Mouse (Mus musculus): Measurements from ENCODE around the gene Bnip3. TPM values are rescaled to one million over a fixed set of nuclear protein-coding genes. Genes with fewer than 3 reads are reported as not detected.

Gene Bnip3
- polyA plus RNA-seq, 1 experiment from 2014 or later, result 133 TPM

DNA sequence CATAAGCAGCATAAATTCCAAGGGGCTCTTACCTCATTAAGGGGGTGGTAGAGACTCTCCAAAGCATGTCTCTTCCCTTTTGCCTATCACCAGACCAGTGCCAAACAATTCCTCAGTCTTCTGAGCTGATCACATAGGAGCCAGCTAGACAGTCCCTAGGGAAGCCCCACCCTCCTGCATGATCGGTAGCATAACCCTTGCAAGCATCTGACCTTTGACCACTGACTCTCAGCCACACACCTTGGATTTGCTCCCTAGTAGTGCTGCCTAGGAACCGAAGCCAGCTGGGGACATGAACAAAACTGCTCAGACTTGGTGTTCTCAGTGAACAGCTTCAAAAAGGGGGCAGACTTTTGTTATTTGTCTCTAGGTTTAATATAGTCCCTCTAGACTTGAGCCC is 11.2 kb downstream of the Bnip3 start:
- peaks cover 75% of the 10 kb centered on the region for H3K36me3 ChIP-seq
- no peaks in the 10 kb centered on the region for H3K9me3 ChIP-seq (replicated peaks)
- H3K4me1 ChIP-seq, result no peaks in the 10 kb centered on the region
- no peaks in the 10 kb centered on the region for H3K27me3 ChIP-seq (ENCODE audit: low read depth, poor library complexity, severe bottlenecking)
- DNase-seq (ENCODE audit: low spot score), result no peak
- no peak overlapping the region for H3K4me3 ChIP-seq
- 80% methylated on average over 2 of the region's 2 CpGs for WGBS
- no peak overlapping the region for H3K27ac ChIP-seq (replicated peaks)

DNA sequence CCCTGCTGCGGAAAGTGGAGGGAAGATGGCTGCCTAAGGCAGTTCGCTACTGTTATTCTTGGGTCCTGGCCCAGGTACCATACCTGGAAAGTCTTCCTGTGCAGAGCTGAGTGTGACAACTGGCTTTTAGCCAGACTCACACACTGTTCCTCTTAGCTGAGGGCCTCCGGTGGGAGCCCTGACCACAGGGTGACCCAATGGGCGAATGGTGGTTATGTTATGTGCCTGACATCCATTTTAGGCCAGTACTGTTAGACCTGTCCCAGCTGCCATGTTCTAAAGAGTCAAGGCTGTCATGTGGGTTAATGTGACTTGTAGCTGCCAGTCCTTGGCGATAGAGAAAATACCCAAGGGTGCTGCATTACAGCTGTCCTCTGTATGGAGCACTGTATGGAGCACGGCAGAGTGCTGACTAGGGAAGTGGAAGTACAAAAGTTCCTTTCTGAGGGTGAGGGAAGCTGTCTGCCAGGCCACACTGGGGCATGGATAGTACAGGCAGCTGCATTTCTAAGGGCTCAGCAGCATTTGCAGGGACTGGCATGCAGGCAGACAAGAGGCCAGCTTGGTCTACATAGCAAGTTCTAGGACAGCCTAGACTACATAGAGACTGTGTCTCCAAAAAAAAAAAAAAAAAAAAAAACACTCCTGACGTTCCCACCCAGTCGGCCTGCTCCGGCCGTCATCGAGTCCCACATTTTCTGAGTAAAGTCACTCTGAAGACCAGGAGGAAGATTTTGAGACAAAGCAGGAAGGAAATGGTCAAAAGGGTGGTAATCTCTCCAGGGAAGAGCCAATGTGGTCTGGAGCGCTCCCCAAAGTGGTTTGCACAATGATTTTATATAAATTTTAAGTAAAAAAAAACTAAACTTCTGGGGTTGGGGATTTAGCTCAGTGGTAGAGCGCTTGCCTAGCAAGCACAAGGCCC is 23.7 kb downstream of the Bnip3 start:
- Histone ChIP-seq H3K27me3 (ENCODE audit: low read depth, poor library complexity, severe bottlenecking) (no peaks in the 10 kb centered on the region), H3K36me3 (peaks cover 64% of the 10 kb centered on the region), H3K9me3 (replicated peaks) (no peaks in the 10 kb centered on the region), H3K27ac (replicated peaks) (no peak overlapping the region), H3K4me3 (no peak overlapping the region), H3K4me1 (no peaks in the 10 kb centered on the region)
- 89% methylated on average over 12 of the region's 13 CpGs for WGBS
- DNase-seq (ENCODE audit: low spot score), result no peak

DNA sequence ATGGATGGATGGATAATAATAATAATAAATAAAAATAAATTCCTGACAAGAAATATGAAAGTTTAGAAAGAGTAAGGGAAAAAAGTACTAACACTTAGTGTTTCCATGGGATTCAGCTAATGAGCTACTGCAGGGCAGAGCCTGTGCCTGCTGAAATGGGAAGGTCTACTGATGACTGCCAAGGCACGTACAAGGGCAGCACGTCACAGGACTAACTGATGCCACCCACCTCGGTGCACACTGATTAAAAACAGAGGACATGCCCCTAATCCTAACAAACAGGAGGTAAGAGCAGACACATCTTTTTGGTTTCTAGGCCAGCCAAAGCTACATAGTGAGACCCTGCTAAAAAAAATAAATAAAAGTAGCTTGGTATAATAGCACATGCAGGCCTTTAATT is 25.6 kb downstream of the Bnip3 start:
- WGBS, result 85% methylated on average over 3 of the region's 3 CpGs
- DNase-seq (ENCODE audit: low spot score), result no peak
- Histone ChIP-seq H3K27ac (replicated peaks) (no peak overlapping the region), H3K9me3 (replicated peaks) (no peaks in the 10 kb centered on the region), H3K36me3 (peaks cover 83% of the 10 kb centered on the region), H3K27me3 (ENCODE audit: low read depth, poor library complexity, severe bottlenecking) (no peaks in the 10 kb centered on the region), H3K4me3 (no peak overlapping the region), H3K4me1 (no peaks in the 10 kb centered on the region)

DNA sequence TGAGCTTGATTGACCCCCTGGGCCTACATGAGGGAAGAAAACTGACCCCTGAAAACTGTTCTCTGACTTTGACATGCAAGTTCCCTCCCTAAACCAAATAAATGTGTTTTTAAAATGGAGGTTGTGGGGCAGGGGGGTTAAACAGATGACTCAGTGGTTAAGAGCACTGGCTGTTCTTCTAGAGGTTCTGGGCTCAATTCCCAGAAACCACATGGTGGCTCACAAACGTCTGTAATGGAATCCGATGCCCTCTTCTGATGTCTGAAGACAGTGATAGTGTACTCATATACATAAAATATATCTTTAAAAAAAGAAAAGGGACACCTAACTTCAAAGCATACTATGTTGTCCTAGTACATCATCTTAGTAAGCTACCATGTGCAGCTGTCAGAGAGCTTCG is 34.3 kb downstream of the Bnip3 start:
- WGBS, result 92% methylated on average over 3 of the region's 3 CpGs
- Histone ChIP-seq H3K27me3 (ENCODE audit: low read depth, poor library complexity, severe bottlenecking) (no peaks in the 10 kb centered on the region), H3K4me1 (no peaks in the 10 kb centered on the region), H3K36me3 (peaks cover 100% of the 10 kb centered on the region), H3K4me3 (no peak overlapping the region), H3K27ac (replicated peaks) (no peak overlapping the region), H3K9me3 (replicated peaks) (no peaks in the 10 kb centered on the region)
- DNase-seq (ENCODE audit: low spot score), result no peak

DNA sequence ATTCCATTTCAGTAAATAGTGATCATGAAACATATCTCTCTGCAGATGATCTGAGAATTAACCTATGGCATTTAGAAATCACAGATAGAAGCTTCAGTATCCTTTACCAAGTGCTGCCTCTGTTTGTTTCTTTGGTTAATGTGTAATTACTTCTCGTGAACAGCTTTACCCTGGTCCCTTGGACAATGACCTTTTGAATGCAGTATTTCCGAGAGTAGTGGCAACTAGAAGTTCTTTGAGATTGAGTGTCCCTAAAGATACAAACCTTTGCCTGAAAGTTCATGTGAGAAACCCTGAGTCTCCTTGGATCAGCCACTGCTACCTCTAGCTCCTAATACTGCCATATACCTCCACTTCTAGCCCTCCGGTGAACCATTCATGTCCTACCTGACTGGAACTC is 36.4 kb downstream of the Bnip3 start:
- no peak for DNase-seq (ENCODE audit: low spot score)
- Histone ChIP-seq H3K4me1 (no peaks in the 10 kb centered on the region), H3K4me3 (no peak overlapping the region), H3K27ac (replicated peaks) (no peak overlapping the region), H3K9me3 (replicated peaks) (no peaks in the 10 kb centered on the region), H3K36me3 (peaks cover 100% of the 10 kb centered on the region), H3K27me3 (ENCODE audit: low read depth, poor library complexity, severe bottlenecking) (no peaks in the 10 kb centered on the region)
- 96% methylated on average over 3 of the region's 3 CpGs for WGBS

DNA sequence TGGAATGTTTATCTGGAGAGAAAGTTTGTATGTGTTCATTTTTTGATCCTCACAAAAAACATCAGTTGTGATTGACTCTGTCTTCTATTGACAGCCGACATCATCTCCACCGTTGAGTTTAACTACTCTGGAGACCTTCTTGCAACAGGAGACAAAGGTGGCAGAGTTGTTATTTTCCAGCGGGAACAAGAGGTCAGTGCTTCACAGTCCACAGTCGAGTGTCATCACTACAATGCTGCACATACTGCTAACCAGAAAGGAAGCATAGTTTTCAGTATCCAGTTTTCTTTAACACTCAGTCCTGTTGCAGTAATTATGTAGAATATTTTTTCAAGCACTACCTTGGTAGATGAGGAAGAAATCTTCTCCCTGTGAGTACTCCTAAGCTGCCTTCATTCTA is 41.0 kb downstream of the Bnip3 start:
- DNase-seq (ENCODE audit: low spot score), result no peak
- no peak overlapping the region for H3K4me3 ChIP-seq
- no peaks in the 10 kb centered on the region for H3K27me3 ChIP-seq (ENCODE audit: low read depth, poor library complexity, severe bottlenecking)
- H3K4me1 ChIP-seq, result no peaks in the 10 kb centered on the region
- H3K9me3 ChIP-seq (replicated peaks), result no peaks in the 10 kb centered on the region
- WGBS, result 93% methylated on average over 4 of the region's 4 CpGs
- peaks cover 69% of the 10 kb centered on the region for H3K36me3 ChIP-seq
- no peak overlapping the region for H3K27ac ChIP-seq (replicated peaks)

DNA sequence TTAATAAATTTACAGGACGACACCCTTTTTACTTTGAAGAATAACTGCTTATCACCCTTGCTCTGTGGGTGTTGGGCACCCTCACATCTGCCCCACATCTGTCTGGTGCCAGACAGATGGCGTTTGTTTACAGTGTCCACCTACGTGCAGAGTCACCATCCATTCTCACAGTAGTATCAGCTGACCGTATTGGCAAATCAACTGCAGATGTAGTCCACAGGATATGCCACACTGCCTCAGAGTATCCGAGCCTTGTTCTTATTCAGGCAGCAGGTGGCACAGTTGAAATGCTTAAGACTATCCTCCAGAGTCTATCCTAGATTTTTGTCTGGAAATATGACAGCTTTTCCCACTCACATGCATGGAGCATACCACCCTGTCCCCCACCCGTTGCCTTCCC is 42.0 kb downstream of the Bnip3 start:
- WGBS, result 81% methylated on average over 6 of the region's 6 CpGs
- no peak overlapping the region for H3K4me3 ChIP-seq
- peaks cover 68% of the 10 kb centered on the region for H3K36me3 ChIP-seq
- no peaks in the 10 kb centered on the region for H3K27me3 ChIP-seq (ENCODE audit: low read depth, poor library complexity, severe bottlenecking)
- H3K27ac ChIP-seq (replicated peaks), result no peak overlapping the region
- no peaks in the 10 kb centered on the region for H3K4me1 ChIP-seq
- no peak for DNase-seq (ENCODE audit: low spot score)
- H3K9me3 ChIP-seq (replicated peaks), result no peaks in the 10 kb centered on the region

DNA sequence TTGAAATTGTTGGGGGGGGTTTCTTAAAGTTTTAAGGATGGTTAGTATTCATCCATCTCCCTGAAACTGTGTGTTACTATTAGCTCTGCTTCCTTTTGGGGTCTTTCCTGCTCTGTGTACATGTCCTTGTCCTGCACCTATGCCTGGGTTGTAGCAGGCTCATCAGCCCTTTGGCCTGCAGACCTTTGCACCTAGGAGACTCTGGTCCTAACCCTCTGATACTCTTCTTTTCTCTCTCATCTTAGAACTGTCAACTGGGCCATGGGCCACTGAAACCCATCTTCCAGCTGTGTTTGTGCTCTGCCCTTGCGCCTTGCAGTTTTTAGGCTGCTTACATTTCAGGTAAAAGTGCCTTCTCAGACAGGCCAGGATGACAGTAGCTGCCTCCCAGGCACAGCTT is 44.5 kb downstream of the Bnip3 start:
- DNase-seq (ENCODE audit: low spot score), result no peak
- Histone ChIP-seq H3K4me3 (no peak overlapping the region), H3K9me3 (replicated peaks) (no peaks in the 10 kb centered on the region), H3K4me1 (no peaks in the 10 kb centered on the region), H3K36me3 (peaks cover 61% of the 10 kb centered on the region), H3K27ac (replicated peaks) (no peak overlapping the region), H3K27me3 (ENCODE audit: low read depth, poor library complexity, severe bottlenecking) (no peaks in the 10 kb centered on the region)
- WGBS, result 97% methylated on average over 1 of the region's 1 CpGs

DNA sequence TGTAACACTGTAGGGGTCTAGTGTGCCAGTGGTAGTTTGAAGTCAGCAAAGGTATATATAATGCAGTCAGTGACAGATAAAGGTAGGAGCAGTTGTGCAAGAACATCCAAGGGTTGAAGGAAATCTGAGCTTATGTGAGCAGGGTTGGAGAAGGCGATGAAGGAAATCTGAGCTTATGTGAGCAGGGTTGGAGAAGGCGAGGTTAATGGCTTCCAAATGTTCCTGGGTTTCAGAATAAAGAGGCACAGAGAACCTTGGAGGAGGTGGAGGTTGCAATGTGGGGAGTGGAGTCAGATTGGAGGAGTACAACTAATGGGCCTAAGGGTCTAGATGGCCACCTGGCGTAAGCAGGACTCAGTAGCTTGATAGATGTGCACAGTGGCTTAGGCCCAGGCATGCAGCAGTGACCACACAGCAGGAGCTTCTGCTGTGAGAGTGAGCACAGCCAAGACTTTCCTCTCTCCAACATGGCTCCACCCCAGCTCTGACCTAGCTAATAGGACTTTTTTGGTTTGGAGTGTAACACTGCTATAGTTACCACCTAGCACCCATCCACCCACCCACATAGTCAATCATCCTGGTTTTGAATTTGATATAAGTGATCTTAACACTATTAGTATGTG is 45.3 kb downstream of the Bnip3 start:
- no peak for DNase-seq (ENCODE audit: low spot score)
- 88% methylated on average over 3 of the region's 3 CpGs for WGBS
- H3K9me3 ChIP-seq (replicated peaks), result no peaks in the 10 kb centered on the region
- no peaks in the 10 kb centered on the region for H3K27me3 ChIP-seq (ENCODE audit: low read depth, poor library complexity, severe bottlenecking)
- no peak overlapping the region for H3K27ac ChIP-seq (replicated peaks)
- no peaks in the 10 kb centered on the region for H3K4me1 ChIP-seq
- H3K36me3 ChIP-seq, result peaks cover 61% of the 10 kb centered on the region
- H3K4me3 ChIP-seq, result no peak overlapping the region

DNA sequence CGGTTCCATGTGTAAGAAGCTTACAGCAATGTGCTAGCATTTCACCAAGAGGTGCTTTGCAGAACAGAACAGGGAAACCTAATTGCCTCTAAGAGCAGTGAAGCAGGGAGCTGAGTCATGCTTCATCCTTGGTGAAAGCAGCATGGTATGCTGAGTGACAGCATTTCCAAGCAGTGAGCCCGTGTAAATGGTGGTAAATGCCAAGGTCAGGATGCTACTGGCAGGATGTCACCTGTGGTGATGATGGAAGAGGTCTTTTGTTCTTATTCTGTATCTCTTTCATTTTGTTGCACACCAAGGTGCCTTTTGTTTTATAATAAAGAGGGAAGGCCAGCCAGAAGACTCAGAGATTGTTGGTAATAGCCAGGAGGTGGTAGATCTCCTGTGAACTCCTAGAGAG is 52.6 kb downstream of the Bnip3 start:
- peaks cover 84% of the 10 kb centered on the region for H3K36me3 ChIP-seq
- no peak for DNase-seq (ENCODE audit: low spot score)
- H3K9me3 ChIP-seq (replicated peaks), result no peaks in the 10 kb centered on the region
- H3K4me1 ChIP-seq, result no peaks in the 10 kb centered on the region
- no peak overlapping the region for H3K4me3 ChIP-seq
- WGBS, result 81% methylated on average over 2 of the region's 2 CpGs
- H3K27me3 ChIP-seq (ENCODE audit: low read depth, poor library complexity, severe bottlenecking), result no peaks in the 10 kb centered on the region
- no peak overlapping the region for H3K27ac ChIP-seq (replicated peaks)

DNA sequence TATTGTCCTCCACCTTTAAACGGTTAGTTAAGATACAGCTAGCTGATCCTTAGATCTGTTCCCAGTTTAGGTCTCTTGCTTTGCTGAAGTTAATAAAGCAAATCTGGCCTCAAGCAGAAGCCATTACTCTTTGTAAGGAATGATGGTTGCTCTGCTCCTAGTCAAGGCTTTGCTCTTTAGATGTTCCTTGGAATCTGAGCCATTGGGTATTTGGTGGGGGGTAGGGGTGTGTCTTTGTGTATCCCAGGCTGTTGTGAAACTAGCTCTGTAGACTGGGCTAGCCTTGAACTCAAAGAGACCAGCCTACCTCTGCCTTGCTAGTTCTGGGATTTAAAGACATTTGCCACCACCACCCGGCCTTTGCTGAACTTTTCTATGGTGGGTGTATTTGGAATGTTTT is 55.1 kb downstream of the Bnip3 start:
- WGBS, result 90% methylated on average over 2 of the region's 2 CpGs
- H3K27me3 ChIP-seq (ENCODE audit: low read depth, poor library complexity, severe bottlenecking), result no peaks in the 10 kb centered on the region
- DNase-seq (ENCODE audit: low spot score), result no peak
- H3K36me3 ChIP-seq, result peaks cover 83% of the 10 kb centered on the region
- H3K4me3 ChIP-seq, result no peak overlapping the region
- no peak overlapping the region for H3K27ac ChIP-seq (replicated peaks)
- peaks cover 12% of the 10 kb centered on the region; the same call in 1 of the 2 replicates for H3K4me1 ChIP-seq
- H3K9me3 ChIP-seq (replicated peaks), result no peaks in the 10 kb centered on the region

DNA sequence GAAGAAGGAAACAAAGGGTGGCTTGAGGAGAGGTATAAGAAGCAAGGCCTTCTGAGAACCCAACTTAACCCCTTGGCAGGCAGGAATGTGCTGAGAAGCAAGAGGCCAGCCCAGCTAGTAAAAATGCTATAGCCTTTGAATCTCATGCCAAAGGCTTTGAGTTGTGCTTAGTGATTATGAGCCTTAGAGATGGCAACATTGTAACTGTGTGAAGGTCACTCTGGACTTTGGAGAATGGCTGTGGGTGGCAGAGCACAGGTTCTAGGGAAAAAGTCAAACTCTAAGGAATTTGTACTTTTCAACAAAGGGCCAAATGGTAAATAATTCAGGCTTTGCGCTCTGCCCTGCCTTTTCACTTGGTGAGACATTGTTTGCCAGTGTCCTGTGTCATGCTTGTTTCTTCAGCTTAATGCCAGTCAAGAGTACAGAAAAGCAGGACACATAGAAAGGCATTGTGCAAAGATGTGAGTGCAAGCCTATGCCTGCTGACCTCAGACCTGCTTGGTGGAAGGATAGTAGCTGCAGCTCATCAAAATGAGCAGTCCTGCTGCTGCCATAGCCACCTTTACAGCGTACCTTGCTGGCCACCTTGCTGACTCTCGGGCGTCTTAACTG is 55.8 kb downstream of the Bnip3 start:
- no peaks in the 10 kb centered on the region for H3K27me3 ChIP-seq (ENCODE audit: low read depth, poor library complexity, severe bottlenecking)
- H3K4me3 ChIP-seq, result no peak overlapping the region
- 94% methylated on average over 4 of the region's 4 CpGs for WGBS
- DNase-seq (ENCODE audit: low spot score), result no peak
- H3K36me3 ChIP-seq, result peaks cover 82% of the 10 kb centered on the region
- peaks cover 17% of the 10 kb centered on the region for H3K4me1 ChIP-seq
- no peaks in the 10 kb centered on the region for H3K9me3 ChIP-seq (replicated peaks)
- H3K27ac ChIP-seq (replicated peaks), result no peak overlapping the region

DNA sequence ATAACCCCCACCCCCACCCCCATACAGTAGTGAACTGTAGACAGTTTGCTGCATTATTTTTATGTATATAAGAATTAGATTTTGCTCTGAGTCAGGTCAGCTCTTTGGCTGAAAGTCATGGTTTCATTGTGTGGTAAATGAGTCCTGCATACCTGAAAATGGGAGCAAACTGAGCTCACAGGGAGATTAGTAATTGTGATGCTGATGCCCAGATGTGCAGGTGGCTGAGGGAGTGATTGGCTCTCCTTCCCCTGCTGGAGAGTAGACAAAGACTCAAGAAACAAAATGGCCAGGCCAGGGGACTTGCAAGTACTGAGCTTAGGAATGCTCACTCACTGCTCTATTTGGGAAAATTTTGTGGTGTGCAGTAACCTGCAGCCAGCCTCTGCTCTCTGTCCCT is 59.2 kb downstream of the Bnip3 start:
- no peak overlapping the region for H3K4me3 ChIP-seq
- no peaks in the 10 kb centered on the region for H3K9me3 ChIP-seq (replicated peaks)
- no peaks in the 10 kb centered on the region for H3K27me3 ChIP-seq (ENCODE audit: low read depth, poor library complexity, severe bottlenecking)
- peaks cover 65% of the 10 kb centered on the region for H3K36me3 ChIP-seq
- no peak overlapping the region for H3K27ac ChIP-seq (replicated peaks)
- DNase-seq (ENCODE audit: low spot score), result no peak
- peaks cover 39% of the 10 kb centered on the region for H3K4me1 ChIP-seq
